In genomic region chr2:150451180-150451919, GRCm38 (mm10) we compare ENCODE assay signal across 8 mouse cellular contexts. TPM values are rescaled to one million over a fixed set of nuclear protein-coding genes. Genes with fewer than 3 reads are reported as not detected.
DNase-seq lines count a peak whose midpoint lies in the region; ATAC-seq and TF ChIP-seq lines count a peak whose summit lies in the region.
"Not testable (repeated sequence)": the region's sequence is repeated elsewhere in the genome, so short reads cannot be mapped to it uniquely, and the experiment has no call there.

Gene Zfp442 (minus strand): TSS chr2:150451486.

- ATAC-seq in forebrain, embryonic 11.5 days (replicated peaks; ENCODE audit: low FRiP score), result peak; percentile 100
- ATAC-seq in heart, embryonic 14.5 days (ENCODE audit: insufficient number of reproducible peaks, insufficient read depth, low FRiP score, low read depth), result peak; percentile 98
- peak; percentile 57 for ATAC-seq in monocyte, adult 5-6 weeks (replicated peaks; ENCODE audit: insufficient number of reproducible peaks, low FRiP score, low TSS enrichment, poor library complexity, severe bottlenecking)

- H3K9ac ChIP-seq in forebrain, embryonic 11.5 days (ENCODE audit: low read length), result peak within 1 kb of the TSS; percentile 54
- H3K9ac ChIP-seq in heart, embryonic 14.5 days (ENCODE audit: low read length), result peak within 1 kb of the TSS; percentile 60
- peak within 1 kb of the TSS; percentile 79 for H3K9ac ChIP-seq in liver, adult 2 months (ENCODE audit: low read depth, low read length)

- not testable (repeated sequence) for H3K27ac ChIP-seq in brown adipose tissue, adult 24 weeks (replicated peaks; ENCODE audit: low read depth, low read length); forebrain, embryonic 11.5 days (ENCODE audit: low read depth, low read length); liver, adult 2 months (replicated peaks; ENCODE audit: insufficient read depth, low read depth, low read length)
- peak within 1 kb of the TSS; percentile 61 to 79; a peak in 3 of 4 replicates for H3K27ac ChIP-seq in heart, embryonic 14.5 days (replicated peaks in 1 of 2; ENCODE audit: control insufficient read depth in 1 of 2, insufficient read depth in 1 of 2, low read depth in 2 of 2, low read length in 2 of 2)

- WGBS in forebrain, embryonic 11.5 days, result under 1% methylated on average over 18 of the region's 18 CpGs
- WGBS in heart, embryonic 14.5 days, result under 1% methylated on average over 18 of the region's 18 CpGs
- under 1% methylated on average over 18 of the region's 18 CpGs for WGBS in liver, adult 2 months

- peak within 1 kb of the TSS; percentile 34 for H3K4me3 ChIP-seq in C2C12 (ENCODE audit: insufficient read depth, poor library complexity, severe bottlenecking)
- H3K4me3 ChIP-seq in brown adipose tissue, adult 24 weeks (ENCODE audit: insufficient read depth, low read depth, low read length), result peak within 1 kb of the TSS; percentile 68
- peak within 1 kb of the TSS; percentile 38 for H3K4me3 ChIP-seq in forebrain, embryonic 11.5 days (ENCODE audit: low read depth, low read length)
- peak within 1 kb of the TSS; percentile 47 to 64 for H3K4me3 ChIP-seq in heart, embryonic 14.5 days (ENCODE audit: control insufficient read depth in 1 of 2, insufficient read depth in 1 of 2, low read depth in 1 of 2, low read length in 2 of 2)
- H3K4me3 ChIP-seq in liver, adult 2 months (ENCODE audit: insufficient read depth, low read depth, low read length), result peak within 1 kb of the TSS; percentile 82

- H3K36me3 ChIP-seq in C2C12 (ENCODE audit: control insufficient read depth, insufficient read depth); forebrain, embryonic 11.5 days (ENCODE audit: control insufficient read depth, insufficient read depth, low read length); heart, embryonic 14.5 days (ENCODE audit: control insufficient read depth, insufficient read depth, low read length); liver, adult 2 months (ENCODE audit: control insufficient read depth, insufficient read depth, low read length): not testable (repeated sequence)

- DNase-seq in forebrain, embryonic 11.5 days (ENCODE audit: low spot score), result peak; percentile 72
- peak; percentile 81 for DNase-seq in kidney, postnatal 10 days
- DNase-seq in liver, adult 2 months (ENCODE audit: extremely low read depth, low read depth, low spot score), result peak; percentile 79
- DNase-seq in spleen, postnatal 4 days (ENCODE audit: low spot score in 2 of 2), result peak; percentile 13 to 62

- not testable (repeated sequence) for H3K27me3 ChIP-seq in C2C12 (ENCODE audit: control insufficient read depth, insufficient read depth, insufficient read length); forebrain, embryonic 11.5 days (ENCODE audit: control insufficient read depth, insufficient read depth, low read length); heart, embryonic 14.5 days (ENCODE audit: control insufficient read depth, insufficient read depth, low read length); liver, adult 2 months (ENCODE audit: control insufficient read depth, insufficient read depth, low read length)

- not testable (repeated sequence) for H3K79me2 ChIP-seq in C2C12 (ENCODE audit: control insufficient read depth, insufficient read depth); liver, adult 2 months (ENCODE audit: control insufficient read depth, insufficient read depth, low read length)

- not testable (repeated sequence) for TF ChIP-seq POLR2A in liver, adult 2 months (IDR thresholded peaks at IDR 0.05; ENCODE audit: extremely low read depth, insufficient read depth, low read length)

- not testable (repeated sequence) for H3K9me3 ChIP-seq in forebrain, embryonic 11.5 days (ENCODE audit: control insufficient read depth, low read length); heart, embryonic 14.5 days (ENCODE audit: control insufficient read depth, low read length)

- not testable (repeated sequence) for H3ac ChIP-seq in C2C12 (ENCODE audit: control insufficient read depth, insufficient read length, low read depth)

- H3K79me3 ChIP-seq in C2C12 (ENCODE audit: low read depth), result not testable (repeated sequence)

- H3K4me1 ChIP-seq in brown adipose tissue, adult 24 weeks (ENCODE audit: control insufficient read depth, insufficient read depth, insufficient read length, low read length); forebrain, embryonic 11.5 days (replicated peaks; ENCODE audit: control insufficient read depth, insufficient read depth, low read length); heart, embryonic 14.5 days (ENCODE audit: control insufficient read depth in 2 of 2, insufficient read depth in 2 of 2, low read length in 2 of 2); liver, adult 2 months (ENCODE audit: control insufficient read depth, insufficient read depth, low read length): not testable (repeated sequence)

- peak within 1 kb of the TSS; percentile 48 for H3K4me2 ChIP-seq in forebrain, embryonic 11.5 days (ENCODE audit: low read depth, low read length, severe bottlenecking)
- peak within 1 kb of the TSS; percentile 56 for H3K4me2 ChIP-seq in heart, embryonic 14.5 days (ENCODE audit: low read length)

- TF ChIP-seq CTCF in C2C12 (IDR thresholded peaks at IDR 0.05; ENCODE audit: control insufficient read depth, insufficient read depth, insufficient read length); liver, adult 2 months (IDR thresholded peaks at IDR 0.05; ENCODE audit: low read depth, low read length): not testable (repeated sequence)

RNA-seq across cellular contexts. Expression of gene Zfp442, which starts in this region (rescaled TPM):
- polyA plus RNA-seq in C2C12 (2012; fragmentation: generic; extraction: Trizol), result 0.47 TPM
- 1.7 TPM in 2 replicates for polyA plus RNA-seq in brown adipose tissue, adult 24 weeks (2012; ENCODE audit: insufficient read depth, insufficient read length, missing spikeins)
- 8.1 and 9.9 TPM in 2 replicates for polyA plus RNA-seq in forebrain, embryonic 11.5 days (2014; fragmentation: Nextera tagmentation; extraction: Ambion mirVana)
- 3.4 and 4.4 TPM in 2 replicates for polyA plus RNA-seq in heart, embryonic 14.5 days (2014; fragmentation: Nextera tagmentation; extraction: Ambion mirVana)
- total RNA-seq in liver, adult 2 months (2014; rRNA removed), result 2.6 and 3.6 TPM in 2 replicates
- polyA plus RNA-seq in liver, adult 2 months (2012; rRNA removed), result 0.06 and 0.09 TPM in 2 replicates
- 8.5 to 17.2 TPM (median 8.9 TPM) in 3 replicates for total RNA-seq in monocyte, adult 5-6 weeks (2017)
